Mouse (Mus musculus) forebrain, embryonic 14.5 days (tissue): Measurements from ENCODE around the gene Cux1. TPM values are rescaled to one million over a fixed set of nuclear protein-coding genes. Genes with fewer than 3 reads are reported as not detected.

Experiments
- ATAC-seq: fragments of 200-750 bp; cut with Nextera tagmentation; 2 replicates; pipeline ENCODE4 v1.8.0; 2017; ENCODE audit warnings: mild to moderate bottlenecking, moderate library complexity
- DNase-seq: peaks from one replicate; pipeline ENCODE4 v3.0.0-alpha.2; 2015; ENCODE audit warnings: low spot score
- H3K27ac ChIP-seq: fragments of 300-500 bp; sonication (generic); 2 replicates; pipeline ENCODE4 v1.5.1; 2014; ENCODE audit warnings: low read depth, mild to moderate bottlenecking, control low read depth, low read length, moderate library complexity
- H3K27me3 ChIP-seq: fragments of 300-500 bp; sonication (generic); replicated peaks from 2 replicates; pipeline ENCODE4 v1.6.1; 2014; ENCODE audit warnings: low read length, control low read depth, mixed read lengths; ENCODE audit not compliant: control insufficient read depth, insufficient read depth
- H3K36me3 ChIP-seq: fragments of 300-500 bp; sonication (generic); 2 replicates; pipeline ENCODE4 v1.6.1; 2014; ENCODE audit warnings: low read length, control low read depth; ENCODE audit not compliant: control insufficient read depth, insufficient read depth
- H3K4me1 ChIP-seq: fragments of 300-500 bp; sonication (generic); 2 replicates; pipeline ENCODE4 v1.6.1; 2014; ENCODE audit warnings: antibody characterized with exemption, low read length, control low read depth; ENCODE audit not compliant: control insufficient read depth, insufficient read depth
- H3K4me2 ChIP-seq: fragments of 300-500 bp; sonication (generic); 2 replicates; pipeline ENCODE4 v1.6.1; 2014; ENCODE audit warnings: mild to moderate bottlenecking, control low read depth, low read length
- H3K4me3 ChIP-seq: fragments of 300-500 bp; sonication (generic); 2 replicates; pipeline ENCODE4 v1.5.1; 2014; ENCODE audit warnings: low read depth, low read length, control low read depth
- H3K9ac ChIP-seq: fragments of 300-500 bp; sonication (generic); 2 replicates; pipeline ENCODE4 v1.6.1; 2014; ENCODE audit warnings: mild to moderate bottlenecking, low read length, control low read depth, moderate library complexity
- H3K9me3 ChIP-seq: fragments of 300-500 bp; sonication (generic); replicated peaks from 2 replicates; pipeline ENCODE4 v1.6.1; 2016; ENCODE audit warnings: low read length, control low read depth, mixed read lengths; ENCODE audit not compliant: control insufficient read depth
- WGBS: fragments of 180-500 bp; shearing (Covaris S2); extraction: QIAGEN DNeasy Blood & Tissue Kit; methylation state at CpG from one replicate; pipeline ENCODE4 v1.1.7; 2014; 5-methylcytosine and 5-hydroxymethylcytosine counted together
- polyA plus RNA-seq: library from polyadenylated mRNA; unstranded; fragments of >200 nt; fragmentation: Nextera tagmentation; extraction: Ambion mirVana; gene quantifications from 2 replicates; pipeline ENCODE4 v1.2.1, GENCODE M21; 2014

Gene Cux1
- polyA plus RNA-seq, 1 experiment from 2014 or later = 89.6 TPM

DNA sequence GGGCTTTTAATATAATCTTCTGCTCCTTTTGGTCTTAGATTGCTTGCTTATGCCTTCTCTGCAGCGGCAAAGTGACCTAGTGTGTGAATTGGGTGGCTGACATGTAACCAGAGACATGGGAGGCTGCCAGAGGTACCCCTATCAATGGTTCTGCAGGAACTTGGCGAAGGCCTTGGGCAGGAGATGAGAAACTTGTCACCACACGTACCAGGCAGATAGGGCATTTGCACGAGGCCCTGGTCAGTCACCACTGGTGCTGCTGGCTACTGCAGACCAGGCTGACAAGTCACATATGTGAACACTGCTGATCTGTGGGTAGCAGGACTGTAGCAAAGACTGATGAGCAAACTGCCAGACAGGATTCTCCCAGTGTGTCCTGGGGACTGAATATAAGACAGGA is 231.6 kb downstream of the Cux1 start:
- Histone ChIP-seq H3K36me3 (peaks cover 71% of the 10 kb centered on the region), H3K4me2 (no peak overlapping the region), H3K27me3 (no peaks in the 10 kb centered on the region), H3K27ac (no peak overlapping the region), H3K9me3 (no peaks in the 10 kb centered on the region), H3K4me1 (no peaks in the 10 kb centered on the region), H3K4me3 (no peak overlapping the region), H3K9ac (no peak overlapping the region)
- no peak for ATAC-seq
- 94% methylated on average over 4 of the region's 4 CpGs for WGBS
- no peak for DNase-seq

DNA sequence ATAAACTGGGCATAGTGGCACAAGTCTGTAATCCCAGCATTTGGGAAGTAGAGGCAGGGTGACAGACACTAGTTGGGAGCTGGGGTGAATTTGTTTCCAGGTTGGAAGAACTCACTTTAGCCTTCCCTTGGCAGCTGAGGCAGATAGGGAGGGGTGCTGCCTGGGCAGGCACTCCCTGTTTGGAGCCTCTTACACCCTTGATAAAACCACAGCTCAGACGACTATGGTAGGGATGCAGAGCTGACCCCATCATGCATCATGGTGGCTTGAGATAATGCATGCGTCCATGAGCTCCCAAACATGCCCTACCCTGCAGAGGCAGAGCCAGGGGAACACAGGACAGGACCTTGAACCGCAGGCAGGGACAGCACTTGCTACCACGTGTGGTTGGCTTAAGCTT is 232.5 kb downstream of the Cux1 start:
- Histone ChIP-seq H3K4me2 (no peak overlapping the region), H3K27ac (no peak overlapping the region), H3K9ac (no peak overlapping the region), H3K27me3 (no peaks in the 10 kb centered on the region), H3K4me3 (no peak overlapping the region), H3K36me3 (peaks cover 65% of the 10 kb centered on the region), H3K4me1 (no peaks in the 10 kb centered on the region), H3K9me3 (no peaks in the 10 kb centered on the region)
- DNase-seq (no peak), ATAC-seq (no peak)
- WGBS = 89% methylated on average over 4 of the region's 4 CpGs

GRCm38 (mm10) chr5:136334051-136334450 is 233.2 kb downstream of the Cux1 start:
- peaks cover 58% of the 10 kb centered on the region for H3K36me3 ChIP-seq
- H3K4me2 ChIP-seq = no peak overlapping the region
- 80% methylated on average over 1 of the region's 1 CpGs for WGBS
- H3K4me3 ChIP-seq = no peak overlapping the region
- no peaks in the 10 kb centered on the region for H3K27me3 ChIP-seq
- DNase-seq (no peak), ATAC-seq (no peak)
- H3K9me3 ChIP-seq = no peaks in the 10 kb centered on the region
- no peak overlapping the region for H3K9ac ChIP-seq
- no peaks in the 10 kb centered on the region for H3K4me1 ChIP-seq
- no peak overlapping the region for H3K27ac ChIP-seq

GRCm38 (mm10) chr5:136332786-136333462 is 234.4 kb downstream of the Cux1 start:
- H3K27ac ChIP-seq = peak overlapping the region; percentile 39; the same call in 1 of the 2 replicates
- 87% methylated on average over 11 of the region's 11 CpGs for WGBS
- no peaks in the 10 kb centered on the region for H3K27me3 ChIP-seq
- no peaks in the 10 kb centered on the region for H3K4me1 ChIP-seq
- DNase-seq = peak; percentile 14
- H3K9ac ChIP-seq = no peak overlapping the region
- H3K9me3 ChIP-seq = no peaks in the 10 kb centered on the region
- H3K4me2 ChIP-seq = no peak overlapping the region
- ATAC-seq = no peak
- peaks cover 46% of the 10 kb centered on the region for H3K36me3 ChIP-seq
- H3K4me3 ChIP-seq = no peak overlapping the region

DNA sequence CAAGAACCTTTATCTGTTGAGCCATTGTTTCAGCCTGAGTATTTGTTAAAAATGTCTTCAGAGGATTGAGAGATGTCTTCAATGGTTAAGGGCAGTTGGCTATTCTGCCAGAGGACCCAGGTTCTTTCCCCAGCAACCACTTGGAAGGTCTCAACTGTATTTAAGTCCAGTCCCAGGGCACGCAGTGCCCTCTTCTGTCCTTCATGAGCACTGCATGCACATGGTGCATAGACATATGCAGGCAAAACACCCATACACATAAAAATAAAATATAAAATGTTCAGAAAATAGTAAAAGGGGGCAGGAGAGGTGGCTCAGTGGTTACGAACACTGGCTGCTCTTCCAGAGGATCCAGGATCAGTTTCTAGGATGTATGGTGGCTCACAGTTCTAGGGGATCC is 239.6 kb downstream of the Cux1 start:
- ATAC-seq (no peak), DNase-seq (no peak)
- H3K4me2 ChIP-seq = no peak overlapping the region
- no peaks in the 10 kb centered on the region for H3K27me3 ChIP-seq
- WGBS = 93% methylated on average over 2 of the region's 2 CpGs
- H3K4me1 ChIP-seq = no peaks in the 10 kb centered on the region
- H3K9me3 ChIP-seq = no peaks in the 10 kb centered on the region
- peaks cover 32% of the 10 kb centered on the region for H3K36me3 ChIP-seq
- H3K27ac ChIP-seq = no peak overlapping the region
- H3K4me3 ChIP-seq = no peak overlapping the region
- H3K9ac ChIP-seq = no peak overlapping the region

DNA sequence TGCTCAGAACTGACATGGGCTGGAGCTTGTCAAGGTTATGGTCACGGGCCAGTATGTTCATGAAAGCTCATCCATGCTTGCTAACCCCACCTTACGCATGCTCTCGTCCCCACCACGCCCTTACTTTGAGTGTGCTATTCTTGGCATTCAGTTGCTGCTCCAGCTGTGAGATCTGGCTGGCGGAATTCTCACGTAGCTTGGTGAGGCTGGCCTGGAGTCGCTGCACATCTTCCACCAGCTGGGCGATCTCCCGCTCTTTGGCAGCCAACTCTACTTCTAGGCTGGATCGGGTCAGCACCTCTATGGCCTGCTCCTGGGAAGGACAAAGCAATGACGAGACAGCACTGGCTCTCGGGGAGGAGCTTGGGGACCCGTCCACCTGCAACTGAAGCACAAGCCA is 240.7 kb downstream of the Cux1 start:
- no peak overlapping the region for H3K9ac ChIP-seq
- peaks cover 27% of the 10 kb centered on the region for H3K36me3 ChIP-seq
- H3K27ac ChIP-seq = no peak overlapping the region
- ATAC-seq (no peak), DNase-seq (no peak)
- no peaks in the 10 kb centered on the region for H3K27me3 ChIP-seq
- no peak overlapping the region for H3K4me3 ChIP-seq
- H3K9me3 ChIP-seq = no peaks in the 10 kb centered on the region
- H3K4me2 ChIP-seq = no peak overlapping the region
- 94% methylated on average over 13 of the region's 13 CpGs for WGBS
- no peaks in the 10 kb centered on the region for H3K4me1 ChIP-seq

GRCm38 (mm10) chr5:136324506-136324905 is 242.8 kb downstream of the Cux1 start:
- no peaks in the 10 kb centered on the region for H3K9me3 ChIP-seq
- H3K4me2 ChIP-seq = no peak overlapping the region
- H3K27me3 ChIP-seq = no peaks in the 10 kb centered on the region
- H3K4me1 ChIP-seq = no peaks in the 10 kb centered on the region
- H3K4me3 ChIP-seq = no peak overlapping the region
- no peak overlapping the region for H3K9ac ChIP-seq
- H3K36me3 ChIP-seq = peaks cover 35% of the 10 kb centered on the region
- DNase-seq (no peak), ATAC-seq (no peak)
- WGBS = 72% methylated on average over 4 of the region's 4 CpGs
- no peak overlapping the region for H3K27ac ChIP-seq

- no peak for ATAC-seq
These were observed 245.9 kb downstream of the Cux1 start for GRCm38 (mm10) chr5:136321378-136321777.

GRCm38 (mm10) chr5:136312566-136312965 is 254.7 kb downstream of the Cux1 start:
- no peaks in the 10 kb centered on the region for H3K4me1 ChIP-seq
- no peak for ATAC-seq

More at GRCm38 (mm10) chr5:136321378-136321777, 245.9 kb downstream of the Cux1 start:
- Histone ChIP-seq H3K27ac (no peak overlapping the region), H3K4me2 (no peak overlapping the region), H3K9ac (no peak overlapping the region), H3K4me3 (no peak overlapping the region), H3K9me3 (no peaks in the 10 kb centered on the region), H3K36me3 (peaks cover 59% of the 10 kb centered on the region), H3K4me1 (no peaks in the 10 kb centered on the region), H3K27me3 (no peaks in the 10 kb centered on the region)
- WGBS = 86% methylated on average over 6 of the region's 6 CpGs
- DNase-seq = peak; percentile 30

More at GRCm38 (mm10) chr5:136312566-136312965, 254.7 kb downstream of the Cux1 start:
- Histone ChIP-seq H3K9me3 (no peaks in the 10 kb centered on the region), H3K4me2 (no peak overlapping the region), H3K27ac (no peak overlapping the region), H3K36me3 (peaks cover 95% of the 10 kb centered on the region), H3K9ac (no peak overlapping the region), H3K4me3 (no peak overlapping the region), H3K27me3 (no peaks in the 10 kb centered on the region)
- DNase-seq = no peak
- WGBS = 90% methylated on average over 14 of the region's 14 CpGs
